ENCODE assay signal across 15 mouse cellular contexts in the genomic region with DNA sequence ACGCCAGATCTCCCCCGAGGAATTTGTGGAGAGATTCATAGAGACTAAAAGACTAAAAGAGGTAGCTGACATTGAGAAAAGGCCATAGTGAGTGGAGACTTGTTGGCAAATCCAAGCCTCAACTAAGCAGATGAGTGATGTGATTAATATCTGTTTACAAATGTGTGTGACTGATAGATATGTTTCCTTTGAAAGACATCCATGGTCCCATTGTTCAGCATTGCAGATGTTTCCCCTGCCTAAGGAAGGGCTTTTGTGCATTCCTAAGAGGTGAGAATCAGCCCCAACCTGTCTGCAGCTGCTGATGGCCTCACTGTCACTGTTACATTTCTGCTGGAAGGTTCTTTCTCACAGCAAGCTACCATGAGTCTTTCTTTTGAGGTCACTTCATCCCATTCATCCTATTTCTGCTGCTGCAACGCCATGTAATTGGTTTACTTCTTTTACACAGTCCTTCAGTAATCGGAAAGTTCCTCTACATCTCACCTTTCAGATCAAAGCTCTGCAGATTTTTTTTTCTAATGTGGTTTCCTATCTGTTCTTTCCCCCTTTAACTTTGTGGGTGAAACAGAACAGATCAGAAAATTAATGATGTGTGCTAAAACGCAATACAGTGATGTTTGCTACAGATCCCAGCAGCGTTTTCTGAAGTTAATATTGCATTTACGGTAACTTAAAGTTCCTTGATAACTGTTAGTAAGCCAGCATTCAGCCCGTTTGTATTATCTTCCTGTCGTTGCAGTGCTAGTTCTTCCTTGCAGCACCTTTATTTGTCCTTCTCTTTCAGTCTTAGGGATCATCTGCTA. TPM values are rescaled to one million over a fixed set of nuclear protein-coding genes. Genes with fewer than 3 reads are reported as not detected.
DNase-seq lines count a peak whose midpoint lies in the region; ATAC-seq and TF ChIP-seq lines count a peak whose summit lies in the region.
"Had no signal": no experiment of that assay in that cellular context is flagged by ENCODE, and none has a peak within 500 bp of the region (broad histone marks: within the 10 kb centered on the region; RNA-seq: fewer than 3 reads in every experiment).

No protein-coding gene starts in this region.

- no peak overlapping the region for H3K4me2 ChIP-seq in heart, embryonic 12.5 days
- peak overlapping the region; percentile 19 for H3K4me2 ChIP-seq in myocyte (ENCODE audit: low read depth)
- H3K4me2 ChIP-seq: neural tube, embryonic 15.5 days had no signal

- TF ChIP-seq EP300 in heart, adult 2 months (IDR thresholded peaks at IDR 0.05; ENCODE audit: insufficient read depth, low read depth, low read length) = no peak

- TF ChIP-seq POLR2A in heart, adult 2 months (IDR thresholded peaks at IDR 0.05; ENCODE audit: insufficient read depth, low read depth, low read length) = no peak
- TF ChIP-seq POLR2A in spleen, adult 2 months (IDR thresholded peaks at IDR 0.05; ENCODE audit: low read depth, low read length) = no peak
- no peak for TF ChIP-seq POLR2A in myocyte (IDR thresholded peaks at IDR 0.05; ENCODE audit: insufficient read length, low read depth)

- no peak overlapping the region for H3K9ac ChIP-seq in heart, adult 2 months (ENCODE audit: low read depth, low read length)
- H3K9ac ChIP-seq in heart, embryonic 12.5 days = no peak overlapping the region
- H3K9ac ChIP-seq: neural tube, embryonic 15.5 days had no signal

- 76% methylated on average over 9 of the region's 9 CpGs for WGBS in heart, adult 2 months
- 82% methylated on average over 9 of the region's 9 CpGs for WGBS in heart, embryonic 12.5 days
- 25% methylated on average over 9 of the region's 9 CpGs for WGBS in spleen, adult 2 months

- H3K4me1 ChIP-seq in heart, adult 2 months (ENCODE audit: control insufficient read depth, insufficient read depth, low read length) = peaks cover 1% of the 10 kb centered on the region
- peaks cover 6% of the 10 kb centered on the region for H3K4me1 ChIP-seq in heart, embryonic 12.5 days (replicated peaks)
- peaks cover 6% of the 10 kb centered on the region for H3K4me1 ChIP-seq in spleen, adult 2 months (ENCODE audit: control insufficient read depth, insufficient read depth, insufficient read length)

- no peaks in the 10 kb centered on the region for H3K27me3 ChIP-seq in heart, adult 2 months (ENCODE audit: control insufficient read depth, insufficient read depth, low read length)
- H3K27me3 ChIP-seq in heart, embryonic 12.5 days (replicated peaks) = no peaks in the 10 kb centered on the region
- H3K27me3 ChIP-seq in spleen, adult 2 months (ENCODE audit: control insufficient read depth, insufficient read depth, low read length) = no peaks in the 10 kb centered on the region
- H3K27me3 ChIP-seq in myocyte (ENCODE audit: control insufficient read depth, insufficient read depth, insufficient read length) = no peaks in the 10 kb centered on the region
- H3K27me3 ChIP-seq: neural tube, embryonic 15.5 days had no signal

- intact Hi-C loops in heart, adult 2 months (cut with DNase I) = no loop called here

- no peak for TF ChIP-seq CTCF in heart, adult 2 months (IDR thresholded peaks at IDR 0.05)
- TF ChIP-seq CTCF in spleen, adult 2 months (IDR thresholded peaks at IDR 0.05; ENCODE audit: extremely low read depth, insufficient read depth, insufficient read length, insufficient replicate concordance) = no peak

- no peak overlapping the region for H3ac ChIP-seq in myocyte (ENCODE audit: control insufficient read depth, insufficient read length)

- peaks cover 7% of the 10 kb centered on the region for H3K36me3 ChIP-seq in heart, adult 2 months (ENCODE audit: control insufficient read depth, insufficient read depth, low read length)
- peaks cover 12% of the 10 kb centered on the region for H3K36me3 ChIP-seq in heart, embryonic 12.5 days
- H3K36me3 ChIP-seq in spleen, adult 2 months (ENCODE audit: control insufficient read depth, insufficient read depth, low read length) = peaks cover 3% of the 10 kb centered on the region
- peaks cover 13% of the 10 kb centered on the region for H3K36me3 ChIP-seq in myocyte (ENCODE audit: control insufficient read depth, insufficient read depth)

- no peaks in the 10 kb centered on the region for H3K9me3 ChIP-seq in heart, embryonic 12.5 days (replicated peaks)
- H3K9me3 ChIP-seq: neural tube, embryonic 15.5 days had no signal

- peak overlapping the region; percentile 29; the same call in 1 of the 2 replicates for H3K4me3 ChIP-seq in heart, adult 2 months
- H3K4me3 ChIP-seq in heart, embryonic 12.5 days = no peak overlapping the region
- peak overlapping the region; percentile 30; the same call in 1 of the 2 replicates for H3K4me3 ChIP-seq in spleen, adult 2 months (ENCODE audit: extremely low read depth, insufficient read depth, insufficient read length)
- no peak overlapping the region for H3K4me3 ChIP-seq in myocyte
- H3K4me3 ChIP-seq: neural tube, embryonic 15.5 days had no signal

- no peak for DNase-seq in heart, adult 2 months
- peak in 1 of 2 experiments; percentile 17 for DNase-seq in spleen, adult 2 months (ENCODE audit: low read depth in 1 of 2, low spot score in 2 of 2)
- no peak for DNase-seq in spleen, postnatal 14 days (ENCODE audit: low spot score in 2 of 2)
- no peak for DNase-seq in cerebellum, adult 9-10 months
- no peak for DNase-seq in layer of hippocampus, adult 11-12 months (ENCODE audit: low spot score)
- DNase-seq: adrenal gland, adult 8-10 months; cerebellum, postnatal 10 days; kidney, adult 9 months had no signal

- no peak for ATAC-seq in heart, embryonic 12.5 days (ENCODE audit: insufficient number of reproducible peaks, low FRiP score)
- ATAC-seq in activated CD4-positive, CD25-positive, alpha-beta regulatory T cell, adult 4 months = peak; percentile 91
- ATAC-seq: hindbrain, embryonic 16.5 days had no signal

- 0 out of 2 replicates have a peak overlapping the region, but pooled peaks have one; percentile 5 for H3K27ac ChIP-seq in heart, adult 2 months
- H3K27ac ChIP-seq in heart, embryonic 12.5 days (ENCODE audit: poor library complexity, severe bottlenecking) = no peak overlapping the region
- H3K27ac ChIP-seq in spleen, adult 2 months (ENCODE audit: insufficient read depth, low read length) = peak overlapping the region; percentile 22; the same call in 1 of the 2 replicates
- H3K27ac ChIP-seq: neural tube, embryonic 15.5 days; stomach, postnatal 0 days had no signal

- no peaks in the 10 kb centered on the region for H3K79me2 ChIP-seq in heart, adult 2 months (replicated peaks; ENCODE audit: control insufficient read depth, insufficient read depth, low read length)
- H3K79me2 ChIP-seq in myocyte (ENCODE audit: control insufficient read depth, insufficient read depth) = no peaks in the 10 kb centered on the region

TF ChIP-seq in myocyte, 11 proteins besides CTCF, POLR2A, EP300 and RAD21:
- peak in 1 of 3 experiments; percentile 16 for TF ChIP-seq MYOD1 (IDR thresholded peaks at IDR 0.05; ENCODE audit: control insufficient read depth in 1 of 3, insufficient read length in 2 of 3, low read depth in 2 of 3)
- TF ChIP-seq TCF12 (IDR thresholded peaks at IDR 0.05; ENCODE audit: insufficient read depth, poor library complexity, severe bottlenecking) = no peak

RNA-seq across cellular contexts. Expression of gene Chrm4, which starts 50.8 kb away (rescaled TPM):
- total RNA-seq in heart, adult 2 months (2021) = not detected
- polyA plus RNA-seq in heart, adult 2 months (2012; rRNA removed) = 0.14 and 0.29 TPM in 2 replicates
- 0.15 TPM in 1 of 2 replicates, not detected in the other for polyA plus RNA-seq in heart, embryonic 12.5 days (2016; fragmentation: Nextera tagmentation; extraction: Ambion mirVana)
- polyA plus RNA-seq in spleen, adult 2 months (2012; rRNA removed) = 0.39 and 0.45 TPM in 2 replicates
- polyA plus RNA-seq in activated CD4-positive, CD25-positive, alpha-beta regulatory T cell, adult 4 months (2017; shearing (Covaris generic)) = 1 to 10 TPM in 1 of 2 experiments, under 1 TPM in 1; 0.54 to 1.2 TPM
- polyA plus RNA-seq in myocyte (2012; fragmentation: generic; extraction: Trizol) = 0.64 TPM
- total RNA-seq: heart, adult 18-20 months had no signal

RNA-seq across cellular contexts. Expression of gene Mdk, which starts 55.9 kb away (rescaled TPM):
- 1 to 10 TPM; 2.5 to 2.8 TPM for total RNA-seq in heart, adult 2 months (2021)
- 4.1 and 5.4 TPM in 2 replicates for polyA plus RNA-seq in heart, adult 2 months (2012; rRNA removed)
- 724 and 730 TPM in 2 replicates for polyA plus RNA-seq in heart, embryonic 12.5 days (2016; fragmentation: Nextera tagmentation; extraction: Ambion mirVana)
- polyA plus RNA-seq in spleen, adult 2 months (2012; rRNA removed) = 2.7 and 3.1 TPM in 2 replicates
- polyA plus RNA-seq in activated CD4-positive, CD25-positive, alpha-beta regulatory T cell, adult 4 months (2017; shearing (Covaris generic)) = 1 to 10 TPM; 1.2 to 2.0 TPM
- polyA plus RNA-seq in myocyte (2012; fragmentation: generic; extraction: Trizol) = 0.29 TPM

Comparison
In these comparisons a context has a peak if more than half of its experiments do, and no peak if none do; other contexts are left out.
1. H3K4me3 ChIP-seq: peak in heart, adult 2 months (single experiment) and spleen, adult 2 months (single experiment); none in heart, embryonic 12.5 days (single experiment) and myocyte (single experiment).
2. RNA of gene Mdk, which starts 55.9 kb away (polyA plus RNA-seq): 724 to 730 TPM in heart, embryonic 12.5 days; 4.1 to 5.4 TPM in heart, adult 2 months, 2.7 to 3.1 TPM in spleen, adult 2 months, 1.2 to 2.0 TPM in activated CD4-positive, CD25-positive, alpha-beta regulatory T cell, adult 4 months and 0.29 TPM in myocyte (single experiment); every median in the first group is over 100 times any median in the second.